In genomic region chr11:121189681-121190080, GRCm38 (mm10) we compare ENCODE assay signal across 18 mouse cellular contexts. TPM values are rescaled to one million over a fixed set of nuclear protein-coding genes. Genes with fewer than 3 reads are reported as not detected.
A peak's percentile ranks its signal among the peaks of the same experiment; 100 is the strongest.
DNase-seq lines count a peak whose midpoint lies in the region; ATAC-seq lines count a peak whose summit lies in the region.
"Had no signal": no experiment of that assay in that cellular context is flagged by ENCODE, and none has a peak within 500 bp of the region (broad histone marks: within the 10 kb centered on the region; RNA-seq: fewer than 3 reads in every experiment).

No protein-coding gene starts in this region.

- no peak overlapping the region for H3K27ac ChIP-seq in heart, embryonic 10.5 days
- H3K27ac ChIP-seq: embryonic facial prominence, embryonic 13.5 days; left cerebral cortex, adult 2 months; liver, embryonic 15.5 days; macrophage had no signal

- no peaks in the 10 kb centered on the region for H3K4me1 ChIP-seq in heart, embryonic 10.5 days
- H3K4me1 ChIP-seq: embryonic facial prominence, embryonic 13.5 days; liver, embryonic 15.5 days had no signal

- ATAC-seq in erythroid progenitor cell, adult 5-6 weeks (replicated peaks; ENCODE audit: low FRiP score, poor library complexity, severe bottlenecking): no peak
- ATAC-seq: intestine, postnatal 0 days; midbrain, embryonic 16.5 days had no signal

- 76% methylated on average over 3 of the region's 3 CpGs for WGBS in heart, embryonic 10.5 days

- DNase-seq in heart, adult 18-20 months: peak; percentile 57 to 75
- DNase-seq in heart, embryonic 10.5 days (ENCODE audit: low spot score): no peak
- peak; percentile 40 for DNase-seq in NIH3T3 (ENCODE audit: low read depth)
- DNase-seq in brain, adult 2 months (ENCODE audit: low read depth, low spot score): peak; percentile 60
- peak; percentile 27 for DNase-seq in heart, adult 8-10 months (ENCODE audit: low spot score)
- no peak for DNase-seq in right cerebral cortex, adult 18-20 months
- DNase-seq in urinary bladder, adult 2 months (ENCODE audit: low spot score): no peak
- DNase-seq: right cerebral cortex, postnatal 25 days had no signal

- H3K9me3 ChIP-seq in heart, embryonic 10.5 days: no peaks in the 10 kb centered on the region
- H3K9me3 ChIP-seq: embryonic facial prominence, embryonic 13.5 days; liver, embryonic 15.5 days had no signal

- peaks cover 6% of the 10 kb centered on the region; the same call in 1 of the 2 replicates for H3K36me3 ChIP-seq in heart, embryonic 10.5 days
- H3K36me3 ChIP-seq: liver, embryonic 15.5 days had no signal

- no peak overlapping the region for H3K4me3 ChIP-seq in heart, embryonic 10.5 days
- H3K4me3 ChIP-seq: embryonic facial prominence, embryonic 13.5 days; left cerebral cortex, adult 2 months; liver, embryonic 15.5 days had no signal

- no peaks in the 10 kb centered on the region for H3K27me3 ChIP-seq in heart, embryonic 10.5 days (ENCODE audit: insufficient read depth, poor library complexity, severe bottlenecking)
- H3K27me3 ChIP-seq: embryonic facial prominence, embryonic 13.5 days; liver, embryonic 15.5 days had no signal

RNA-seq across cellular contexts. Expression of gene Hexdc, which starts 14.6 kb away (rescaled TPM):
- 1 to 10 TPM; 7.4 to 8.8 TPM for total RNA-seq in heart, adult 18-20 months (2021)
- polyA plus RNA-seq in heart, embryonic 10.5 days (2016; fragmentation: Nextera tagmentation; extraction: Ambion mirVana): 5.3 and 7.6 TPM in 2 replicates
- total RNA-seq in heart, adult 8-10 months (2022): 10 to 100 TPM in 1 of 4 experiments, 1 to 10 TPM in 3; 8.3 to 10.3 (median 8.8) TPM
- total RNA-seq in erythroid progenitor cell, adult 5-6 weeks (2015; ENCODE audit: low replicate concordance): 0.42 and 0.72 TPM in 2 replicates
- total RNA-seq in erythroid progenitor cell, adult 5-6 weeks (2017; ENCODE audit: low replicate concordance): 4.7 and 5.8 TPM in 2 replicates
- 18.6 and 27.6 TPM in 2 replicates for polyA plus RNA-seq in urinary bladder, adult 2 months (2012; rRNA removed)

RNA-seq across cellular contexts. Expression of gene Ogfod3, which starts 14.8 kb away (rescaled TPM):
- total RNA-seq in heart, adult 18-20 months (2021): 10 to 100 TPM; 17.0 to 17.9 TPM
- 29.1 and 29.8 TPM in 2 replicates for polyA plus RNA-seq in heart, embryonic 10.5 days (2016; fragmentation: Nextera tagmentation; extraction: Ambion mirVana)
- 10 to 100 TPM; 14.6 to 18.5 (median 16.0) TPM for total RNA-seq in heart, adult 8-10 months (2022)
- 4.3 and 8.4 TPM in 2 replicates for total RNA-seq in erythroid progenitor cell, adult 5-6 weeks (2015; ENCODE audit: low replicate concordance)
- 1.9 and 2.1 TPM in 2 replicates for total RNA-seq in erythroid progenitor cell, adult 5-6 weeks (2017; ENCODE audit: low replicate concordance)
- polyA plus RNA-seq in urinary bladder, adult 2 months (2012; rRNA removed): 7.4 and 9.9 TPM in 2 replicates

RNA-seq across cellular contexts. Expression of gene Uts2r, which starts 29.6 kb away (rescaled TPM):
- under 1 TPM in 1 of 2 experiments, not detected in 1; 0.30 TPM for total RNA-seq in heart, adult 18-20 months (2021)
- polyA plus RNA-seq in heart, embryonic 10.5 days (2016; fragmentation: Nextera tagmentation; extraction: Ambion mirVana): 0.08 TPM in 1 of 2 replicates, not detected in the other
- under 1 TPM; 0.35 to 0.83 (median 0.55) TPM for total RNA-seq in heart, adult 8-10 months (2022)
- not detected in 2 replicates for total RNA-seq in erythroid progenitor cell, adult 5-6 weeks (2015; ENCODE audit: low replicate concordance)
- not detected in 2 replicates for total RNA-seq in erythroid progenitor cell, adult 5-6 weeks (2017; ENCODE audit: low replicate concordance)
- polyA plus RNA-seq in urinary bladder, adult 2 months (2012; rRNA removed): not detected in 2 replicates
- total RNA-seq: hematopoietic stem cell, adult 5-6 weeks had no signal
- polyA plus RNA-seq: embryonic facial prominence, embryonic 13.5 days; intestine, postnatal 0 days; macrophage had no signal

RNA-seq across cellular contexts. Expression of gene Cybc1, which starts 39.4 kb away (rescaled TPM):
- total RNA-seq in heart, adult 18-20 months (2021): 10 to 100 TPM; 10.2 to 12.6 TPM
- 22.9 and 28.0 TPM in 2 replicates for polyA plus RNA-seq in heart, embryonic 10.5 days (2016; fragmentation: Nextera tagmentation; extraction: Ambion mirVana)
- 1 to 10 TPM; 6.7 to 8.1 (median 7.4) TPM for total RNA-seq in heart, adult 8-10 months (2022)
- 24.3 and 34.6 TPM in 2 replicates for total RNA-seq in erythroid progenitor cell, adult 5-6 weeks (2015; ENCODE audit: low replicate concordance)
- 27.3 and 47.9 TPM in 2 replicates for total RNA-seq in erythroid progenitor cell, adult 5-6 weeks (2017; ENCODE audit: low replicate concordance)
- polyA plus RNA-seq in urinary bladder, adult 2 months (2012; rRNA removed): 43.4 and 56.3 TPM in 2 replicates

RNA-seq across cellular contexts. Expression of gene Tex19.1, which starts 43.7 kb away (rescaled TPM):
- total RNA-seq in heart, adult 18-20 months (2021): not detected
- 0.10 and 0.14 TPM in 2 replicates for polyA plus RNA-seq in heart, embryonic 10.5 days (2016; fragmentation: Nextera tagmentation; extraction: Ambion mirVana)
- not detected for total RNA-seq in heart, adult 8-10 months (2022)
- total RNA-seq in erythroid progenitor cell, adult 5-6 weeks (2015; ENCODE audit: low replicate concordance): not detected in 2 replicates
- total RNA-seq in erythroid progenitor cell, adult 5-6 weeks (2017; ENCODE audit: low replicate concordance): not detected in 2 replicates
- 0.06 TPM in 1 of 2 replicates, not detected in the other for polyA plus RNA-seq in urinary bladder, adult 2 months (2012; rRNA removed)
- total RNA-seq: hematopoietic stem cell, adult 5-6 weeks; left cerebral cortex, adult 2 months had no signal
- polyA plus RNA-seq: intestine, postnatal 0 days; macrophage; midbrain, embryonic 16.5 days; neural tube, embryonic 14.5 days; thymus, postnatal 0 days had no signal

Comparison
In these comparisons a context has a peak if more than half of its experiments do, and no peak if none do; other contexts are left out.
1. DNase-seq: peak in heart, adult 18-20 months (2 of 2), NIH3T3 (single experiment), brain, adult 2 months (single experiment) and heart, adult 8-10 months (single experiment); none in heart, embryonic 10.5 days (single experiment), right cerebral cortex, adult 18-20 months (single experiment) and urinary bladder, adult 2 months (single experiment).